Mouse (Mus musculus) myocyte (in vitro differentiated cells): ENCODE measurements around the gene Zdhhc8. TPM values are rescaled to one million over a fixed set of nuclear protein-coding genes. Genes with fewer than 3 reads are reported as not detected.

Experiments used
- H3K27me3 ChIP-seq: one replicate; pipeline ENCODE4 v1.6.1; 2011; ENCODE audit not compliant: control insufficient read depth, insufficient read depth, insufficient read length
- H3K36me3 ChIP-seq: one replicate; pipeline ENCODE4 v1.6.1; 2011; ENCODE audit not compliant: control insufficient read depth, insufficient read depth
- H3K4me2 ChIP-seq: one replicate; pipeline ENCODE4 v1.6.1; 2011; ENCODE audit warnings: low read depth, control low read depth
- H3K4me3 ChIP-seq: one replicate; pipeline ENCODE4 v1.5.1; 2011; ENCODE audit warnings: mild to moderate bottlenecking, control low read depth, moderate library complexity
- H3K79me2 ChIP-seq: one replicate; pipeline ENCODE4 v1.6.1; 2011; ENCODE audit not compliant: control insufficient read depth, insufficient read depth
- H3ac ChIP-seq: one replicate; pipeline ENCODE4 v1.6.1; 2011; ENCODE audit not compliant: control insufficient read depth, insufficient read length
- CEBPB ChIP-seq: IDR thresholded peaks from 2 replicates; pipeline ENCODE4 v1.6.1; 2011; ENCODE audit warnings: mild to moderate bottlenecking, moderate library complexity; ENCODE audit not compliant: poor library complexity, insufficient read depth, severe bottlenecking
- E2F4 ChIP-seq: IDR thresholded peaks from one replicate; pipeline ENCODE4 v1.6.1; 2011; ENCODE audit warnings: mild to moderate bottlenecking, control low read depth, moderate library complexity; ENCODE audit not compliant: insufficient read depth
- MAX ChIP-seq: IDR thresholded peaks from one replicate; pipeline ENCODE4 v1.6.1; 2011; ENCODE audit warnings: low read depth, mild to moderate bottlenecking, control low read depth
- MYOD1 ChIP-seq, 3 experiments: IDR thresholded peaks; one replicate each; pipeline ENCODE4 v1.6.1; 2011; ENCODE audit warnings: control low read depth in 2 of 3, low read depth in 2 of 3, mild to moderate bottlenecking in 2 of 3, moderate library complexity in 1 of 3; ENCODE audit not compliant: insufficient read length in 2 of 3, control insufficient read depth in 1 of 3
- MYOG ChIP-seq, 3 experiments: IDR thresholded peaks; one replicate each; pipeline ENCODE4 v1.6.1; 2011; ENCODE audit warnings: control low read depth in 2 of 3, low read depth in 2 of 3, mild to moderate bottlenecking in 2 of 3; ENCODE audit not compliant: insufficient read length in 2 of 3, control insufficient read depth in 1 of 3, insufficient read depth in 1 of 3
- POLR2A ChIP-seq: IDR thresholded peaks from one replicate; pipeline ENCODE4 v1.6.1; 2011; ENCODE audit warnings: low read depth, mild to moderate bottlenecking, control low read depth, moderate library complexity; ENCODE audit not compliant: insufficient read length
- POLR2AphosphoS2 ChIP-seq: IDR thresholded peaks from one replicate; pipeline ENCODE4 v1.6.1; 2011; ENCODE audit warnings: low read depth, control low read depth; ENCODE audit not compliant: insufficient read length
- REST ChIP-seq: IDR thresholded peaks from one replicate; pipeline ENCODE4 v1.6.1; 2011; ENCODE audit warnings: mild to moderate bottlenecking, control low read depth, moderate library complexity; ENCODE audit not compliant: insufficient read depth, insufficient read length
- SRF ChIP-seq: IDR thresholded peaks from one replicate; pipeline ENCODE4 v1.6.1; 2011; ENCODE audit warnings: low read depth; ENCODE audit not compliant: control insufficient read depth, insufficient read length
- TCF12 ChIP-seq: IDR thresholded peaks from one replicate; pipeline ENCODE4 v1.6.1; 2011; ENCODE audit warnings: mild to moderate bottlenecking, control low read depth; ENCODE audit not compliant: poor library complexity, insufficient read depth, severe bottlenecking
- TCF3 ChIP-seq: IDR thresholded peaks from one replicate; pipeline ENCODE4 v1.6.1; 2011; ENCODE audit warnings: low read depth, control low read depth; ENCODE audit not compliant: insufficient read length
- USF1 ChIP-seq: IDR thresholded peaks from one replicate; pipeline ENCODE4 v1.6.1; 2011; ENCODE audit warnings: low read depth, mild to moderate bottlenecking, control low read depth, moderate library complexity
- polyA plus RNA-seq: library from polyadenylated mRNA; unstranded; fragments of >200 nt; fragmentation: generic; extraction: Trizol; gene quantifications from one replicate; pipeline ENCODE4 v1.2.1, GENCODE M21; 2012; ENCODE audit warnings: missing spikeins

Zdhhc8 gene
- polyA plus RNA-seq, 1 experiment: 26.1 TPM

- TF ChIP-seq TCF12 (no peak), POLR2AphosphoS2 (no peak), MYOG (IDR thresholded peaks at IDR 0.05; ENCODE audit: control insufficient read depth in 1 of 3, insufficient read depth in 1 of 3, insufficient read length in 2 of 3, low read depth in 2 of 3) (no peak), MYOD1 (IDR thresholded peaks at IDR 0.05; ENCODE audit: control insufficient read depth in 1 of 3, insufficient read length in 2 of 3, low read depth in 2 of 3) (no peak), REST (no peak), MAX (no peak)
These were observed 14.9 kb downstream of the Zdhhc8 start for GRCm38 (mm10) chr16:18220001-18220400.

GRCm38 (mm10) chr16:18218580-18218996 lies 16.3 kb downstream of the Zdhhc8 start:
- no peak overlapping the region for H3ac ChIP-seq
- H3K27me3 ChIP-seq: peaks cover 5% of the 10 kb centered on the region
- TF ChIP-seq REST: no peak
- TF ChIP-seq POLR2A: no peak
- no peak for TF ChIP-seq E2F4
- TF ChIP-seq SRF: no peak
- TF ChIP-seq POLR2AphosphoS2: no peak
- no peak for TF ChIP-seq MYOD1 (IDR thresholded peaks at IDR 0.05; ENCODE audit: control insufficient read depth in 1 of 3, insufficient read length in 2 of 3, low read depth in 2 of 3)
- no peak for TF ChIP-seq CEBPB
- TF ChIP-seq TCF3: no peak
- no peak for TF ChIP-seq TCF12
- no peak for TF ChIP-seq USF1
- no peak for TF ChIP-seq MYOG (IDR thresholded peaks at IDR 0.05; ENCODE audit: control insufficient read depth in 1 of 3, insufficient read depth in 1 of 3, insufficient read length in 2 of 3, low read depth in 2 of 3)
- TF ChIP-seq MAX: no peak

More at GRCm38 (mm10) chr16:18220001-18220400, 14.9 kb downstream of the Zdhhc8 start:
- H3ac ChIP-seq: no peak overlapping the region
- no peaks in the 10 kb centered on the region for H3K36me3 ChIP-seq
- no peaks in the 10 kb centered on the region for H3K79me2 ChIP-seq
- H3K4me3 ChIP-seq: no peak overlapping the region
- H3K27me3 ChIP-seq: no peaks in the 10 kb centered on the region
- H3K4me2 ChIP-seq: no peak overlapping the region

GRCm38 (mm10) chr16:18217579-18217978 lies 17.4 kb downstream of the Zdhhc8 start, which contains the start of gene Ccdc188:
Ccdc188 (plus strand) TSS chr16:18217879.
- Histone ChIP-seq H3ac (no peak within 1 kb of the TSS), H3K4me3 (no peak within 1 kb of the TSS), H3K4me2 (no peak within 1 kb of the TSS), H3K79me2 (no peaks in the 10 kb centered on the region), H3K36me3 (no peaks in the 10 kb centered on the region), H3K27me3 (peaks cover 6% of the 10 kb centered on the region)
- TF ChIP-seq POLR2A (no peak), MAX (no peak), E2F4 (no peak), CEBPB (no peak), USF1 (no peak), MYOD1 (IDR thresholded peaks at IDR 0.05; ENCODE audit: control insufficient read depth in 1 of 3, insufficient read length in 2 of 3, low read depth in 2 of 3) (no peak), SRF (no peak)

More at GRCm38 (mm10) chr16:18218580-18218996, 16.3 kb downstream of the Zdhhc8 start:
- Histone ChIP-seq H3K4me3 (no peak overlapping the region), H3K79me2 (no peaks in the 10 kb centered on the region), H3K4me2 (no peak overlapping the region), H3K36me3 (no peaks in the 10 kb centered on the region)

- H3K27me3 ChIP-seq: peaks cover 13% of the 10 kb centered on the region
- no peak overlapping the region for H3ac ChIP-seq
- no peak overlapping the region for H3K4me2 ChIP-seq
- TF ChIP-seq MYOD1 (IDR thresholded peaks at IDR 0.05; ENCODE audit: control insufficient read depth in 1 of 3, insufficient read length in 2 of 3, low read depth in 2 of 3) (peak in 1 of 3 experiments; percentile 4), SRF (no peak)
- H3K36me3 ChIP-seq: no peaks in the 10 kb centered on the region
- H3K4me3 ChIP-seq: no peak overlapping the region
- H3K79me2 ChIP-seq: no peaks in the 10 kb centered on the region
These were observed 20.1 kb downstream of the Zdhhc8 start for GRCm38 (mm10) chr16:18214858-18215257.

DNA sequence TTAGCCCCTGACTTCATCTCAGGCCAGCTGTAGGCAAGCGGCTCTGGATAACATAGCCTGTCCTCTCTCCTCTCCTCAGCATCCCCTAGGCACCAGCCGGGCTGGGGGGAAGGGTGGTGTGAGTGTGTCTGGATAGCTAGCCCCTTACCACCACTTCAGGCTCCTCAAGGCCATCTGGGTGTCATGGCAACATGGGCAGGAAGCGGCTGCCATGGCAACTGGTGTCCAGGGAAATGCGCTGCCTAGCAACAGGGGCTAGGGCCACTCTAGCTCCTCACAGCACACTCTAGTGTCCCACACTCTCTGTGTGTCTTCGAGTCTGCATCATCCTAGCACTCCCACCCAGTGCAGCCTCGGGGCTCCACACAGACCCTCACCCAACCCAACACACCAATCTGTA lies 21.2 kb downstream of the Zdhhc8 start:
- TF ChIP-seq USF1: no peak
- TF ChIP-seq MYOD1 (IDR thresholded peaks at IDR 0.05; ENCODE audit: control insufficient read depth in 1 of 3, insufficient read length in 2 of 3, low read depth in 2 of 3): no peak
- TF ChIP-seq TCF12: no peak
- TF ChIP-seq REST: no peak
- no peak for TF ChIP-seq E2F4
- no peak for TF ChIP-seq TCF3
- no peak for TF ChIP-seq MYOG (IDR thresholded peaks at IDR 0.05; ENCODE audit: control insufficient read depth in 1 of 3, insufficient read depth in 1 of 3, insufficient read length in 2 of 3, low read depth in 2 of 3)
- TF ChIP-seq CEBPB: no peak
- no peak for TF ChIP-seq SRF
- no peak for TF ChIP-seq POLR2A
- H3K36me3 ChIP-seq: no peaks in the 10 kb centered on the region

More for the DNA sequence above, 21.2 kb downstream of the Zdhhc8 start:
- no peaks in the 10 kb centered on the region for H3K79me2 ChIP-seq
- H3K4me3 ChIP-seq: no peak overlapping the region
- H3K4me2 ChIP-seq: no peak overlapping the region
- H3ac ChIP-seq: no peak overlapping the region
- H3K27me3 ChIP-seq: peaks cover 21% of the 10 kb centered on the region
